Mouse (Mus musculus) limb, embryonic 14.5 days (tissue): ENCODE results near the gene Ipmk. TPM values are rescaled to one million over a fixed set of nuclear protein-coding genes. Genes with fewer than 3 reads are reported as not detected.

Experiments used
- ATAC-seq: fragments of 200-750 bp; cut with Nextera tagmentation; 2 replicates; pipeline ENCODE4 v1.8.0; 2017; ENCODE audit warnings: low read depth, moderate number of reproducible peaks, moderate TSS enrichment; ENCODE audit not compliant: low FRiP score
- DNase-seq: peaks from one replicate; pipeline ENCODE4 v3.0.0-alpha.2; 2015; ENCODE audit warnings: low spot score
- H3K27ac ChIP-seq: fragments of 300-500 bp; sonication (generic); replicated peaks from 2 replicates; pipeline ENCODE4 v1.5.1; 2014; ENCODE audit warnings: low read depth, mild to moderate bottlenecking, low read length, moderate library complexity, mixed read lengths
- H3K27me3 ChIP-seq: fragments of 300-500 bp; sonication (generic); 2 replicates; pipeline ENCODE4 v1.6.1; 2014; ENCODE audit warnings: low read length, mixed read lengths; ENCODE audit not compliant: control insufficient read depth, insufficient read depth
- H3K36me3 ChIP-seq: fragments of 300-500 bp; sonication (generic); 2 replicates; pipeline ENCODE4 v1.6.1; 2014; ENCODE audit warnings: mild to moderate bottlenecking, low read length, moderate library complexity, mixed read lengths; ENCODE audit not compliant: control insufficient read depth, insufficient read depth
- H3K4me1 ChIP-seq: fragments of 300-500 bp; sonication (generic); 2 replicates; pipeline ENCODE4 v1.6.1; 2014; ENCODE audit warnings: antibody characterized with exemption, low read length, mixed read lengths; ENCODE audit not compliant: control insufficient read depth, insufficient read depth
- H3K4me2 ChIP-seq: fragments of 300-500 bp; sonication (generic); replicated peaks from 2 replicates; pipeline ENCODE4 v1.6.1; 2014; ENCODE audit warnings: low read depth, mild to moderate bottlenecking, low read length, moderate library complexity; ENCODE audit not compliant: severe bottlenecking
- H3K4me3 ChIP-seq: fragments of 300-500 bp; sonication (generic); replicated peaks from 2 replicates; pipeline ENCODE4 v1.5.1; 2014; ENCODE audit warnings: low read length
- H3K9ac ChIP-seq: fragments of 300-500 bp; sonication (generic); 2 replicates; pipeline ENCODE4 v1.6.1; 2014; ENCODE audit warnings: mild to moderate bottlenecking, low read depth, low read length, moderate library complexity; ENCODE audit not compliant: severe bottlenecking
- H3K9me3 ChIP-seq: fragments of 300-500 bp; sonication (generic); 2 replicates; pipeline ENCODE4 v1.6.1; 2016; ENCODE audit warnings: low read length; ENCODE audit not compliant: control insufficient read depth
- POLR2A ChIP-seq: fragments of 200-500 bp; IDR thresholded peaks from 2 replicates; pipeline ENCODE4 v1.8.0; 2012; ENCODE audit warnings: inconsistent platforms, mild to moderate bottlenecking, moderate library complexity, borderline replicate concordance; ENCODE audit not compliant: insufficient read depth, insufficient read length; ENCODE audit errors: extremely low read depth
- WGBS: fragments of 180-500 bp; shearing (Covaris S2); extraction: QIAGEN DNeasy Blood & Tissue Kit; methylation state at CpG from one replicate; pipeline ENCODE4 v1.1.7; 2014; 5-methylcytosine and 5-hydroxymethylcytosine counted together
- polyA plus RNA-seq, 2 experiments: library from polyadenylated mRNA; depleted of rRNA in 1 of 2; stranded (reverse) in 1 of 2; unstranded in 1 of 2; fragments of >200 nt; fragmentation: Nextera tagmentation in 1 of 2; extraction: Ambion mirVana in 1 of 2; gene quantifications; 2 replicates each; pipeline versions ENCODE4 v1.2.1 to v1.2.3; 2012 to 2014

Ipmk gene
- polyA plus RNA-seq, 2 experiments, result 8.8 to 11.9 TPM

DNA sequence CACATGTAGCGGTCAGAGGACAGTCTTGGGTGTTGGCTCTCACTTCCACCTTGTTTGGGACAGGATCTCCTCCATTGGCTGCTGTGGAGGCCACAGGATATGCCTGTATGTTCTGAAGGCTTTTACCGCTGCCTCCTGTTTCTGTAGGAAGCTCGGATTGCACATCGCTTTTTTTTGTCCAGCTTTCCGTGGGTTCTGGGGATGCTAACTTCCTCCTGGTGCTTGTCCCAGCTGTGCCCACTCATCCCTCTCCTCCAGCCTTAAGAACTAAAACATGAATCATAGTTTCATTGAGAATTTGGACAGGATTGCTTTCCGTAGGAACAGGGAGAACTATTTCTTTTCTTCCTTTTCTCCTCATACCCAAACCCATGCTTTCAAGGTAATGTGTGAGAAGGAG is 24.3 kb downstream of the Ipmk start:
- no peak overlapping the region for H3K9ac ChIP-seq
- H3K27ac ChIP-seq, result no peak overlapping the region
- no peaks in the 10 kb centered on the region for H3K4me1 ChIP-seq
- H3K9me3 ChIP-seq, result no peaks in the 10 kb centered on the region
- no peak overlapping the region for H3K4me2 ChIP-seq
- no peak for ATAC-seq
- no peaks in the 10 kb centered on the region for H3K27me3 ChIP-seq
- TF ChIP-seq POLR2A, result no peak
- no peak for DNase-seq
- H3K4me3 ChIP-seq, result no peak overlapping the region
- peaks cover 22% of the 10 kb centered on the region for H3K36me3 ChIP-seq
- 78% methylated on average over 6 of the region's 6 CpGs for WGBS

DNA sequence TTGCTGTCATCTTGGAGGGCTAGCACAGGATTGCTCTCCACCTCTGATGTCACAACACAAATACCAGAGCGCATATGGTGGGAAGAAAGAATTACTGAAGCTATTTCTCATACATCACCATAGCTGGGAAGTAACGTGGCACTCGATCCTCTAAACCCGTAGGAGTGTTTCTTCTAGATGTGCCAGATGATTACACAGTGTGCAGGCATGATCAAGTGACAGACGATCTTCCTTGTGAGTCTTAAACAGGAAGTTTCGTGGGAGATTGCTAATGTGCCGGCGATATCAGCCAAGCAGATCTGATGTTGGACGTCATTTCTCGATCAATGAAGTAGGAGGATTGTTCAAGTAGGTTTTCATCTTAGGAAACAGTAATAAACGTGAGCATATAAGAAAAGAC is 26.1 kb downstream of the Ipmk start:
- WGBS, result 93% methylated on average over 11 of the region's 11 CpGs
- ATAC-seq (no peak), DNase-seq (no peak)
- no peak overlapping the region for H3K4me2 ChIP-seq
- H3K9me3 ChIP-seq, result no peaks in the 10 kb centered on the region
- H3K4me1 ChIP-seq, result no peaks in the 10 kb centered on the region
- no peak overlapping the region for H3K4me3 ChIP-seq
- no peak overlapping the region for H3K27ac ChIP-seq
- H3K36me3 ChIP-seq, result peaks cover 23% of the 10 kb centered on the region
- H3K9ac ChIP-seq, result no peak overlapping the region
- no peak for TF ChIP-seq POLR2A
- H3K27me3 ChIP-seq, result no peaks in the 10 kb centered on the region

DNA sequence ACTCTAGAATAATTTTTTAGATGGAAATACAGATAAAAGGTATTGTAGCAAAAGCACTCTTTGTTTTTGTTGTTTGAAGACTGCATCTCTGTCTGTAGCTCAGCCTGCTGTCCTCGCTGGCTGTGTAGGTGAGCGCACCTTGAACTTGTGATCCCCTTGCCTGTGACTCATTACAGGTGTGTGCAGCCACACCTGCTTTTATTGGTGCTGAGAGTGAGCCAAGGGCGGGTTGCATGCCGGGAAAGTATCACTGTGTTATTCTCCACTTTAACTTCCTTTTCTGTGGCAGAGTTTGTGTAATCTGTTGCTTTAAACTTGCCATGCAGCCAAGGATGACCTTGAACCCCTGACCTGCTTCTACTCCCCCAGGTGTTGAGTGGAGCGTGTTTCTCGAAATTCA is 28.5 kb downstream of the Ipmk start:
- Histone ChIP-seq H3K4me3 (no peak overlapping the region), H3K27ac (no peak overlapping the region), H3K9me3 (no peaks in the 10 kb centered on the region), H3K4me1 (no peaks in the 10 kb centered on the region), H3K36me3 (peaks cover 34% of the 10 kb centered on the region), H3K27me3 (no peaks in the 10 kb centered on the region), H3K4me2 (no peak overlapping the region), H3K9ac (no peak overlapping the region)
- ATAC-seq, result no peak
- TF ChIP-seq POLR2A, result no peak
- WGBS, result 88% methylated on average over 6 of the region's 6 CpGs
- no peak for DNase-seq

DNA sequence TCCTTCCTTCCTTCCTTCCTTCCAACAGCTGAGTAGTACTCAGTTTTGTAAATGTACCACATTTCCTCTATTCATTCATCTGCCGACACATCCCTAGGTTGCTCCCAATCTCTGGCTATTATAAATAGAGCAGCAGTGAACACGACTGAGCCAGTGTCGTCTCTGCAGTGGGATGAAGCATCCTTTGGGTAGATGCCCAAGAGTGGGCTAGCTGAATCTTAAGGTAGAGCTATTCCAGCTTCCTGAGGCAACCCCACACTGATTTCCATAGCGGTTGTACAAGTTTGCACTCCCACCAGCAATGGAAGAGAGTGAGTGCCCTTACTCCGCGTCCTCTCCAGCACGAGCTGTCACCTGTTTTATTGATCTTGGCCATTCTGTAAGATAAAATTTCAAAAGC is 32.8 kb downstream of the Ipmk start:
- Histone ChIP-seq H3K27me3 (no peaks in the 10 kb centered on the region), H3K4me3 (no peak overlapping the region), H3K4me1 (no peaks in the 10 kb centered on the region), H3K4me2 (no peak overlapping the region), H3K9ac (no peak overlapping the region), H3K36me3 (peaks cover 31% of the 10 kb centered on the region), H3K27ac (no peak overlapping the region), H3K9me3 (no peaks in the 10 kb centered on the region)
- DNase-seq (no peak), ATAC-seq (no peak)
- WGBS, result 94% methylated on average over 7 of the region's 7 CpGs
- TF ChIP-seq POLR2A, result no peak

DNA sequence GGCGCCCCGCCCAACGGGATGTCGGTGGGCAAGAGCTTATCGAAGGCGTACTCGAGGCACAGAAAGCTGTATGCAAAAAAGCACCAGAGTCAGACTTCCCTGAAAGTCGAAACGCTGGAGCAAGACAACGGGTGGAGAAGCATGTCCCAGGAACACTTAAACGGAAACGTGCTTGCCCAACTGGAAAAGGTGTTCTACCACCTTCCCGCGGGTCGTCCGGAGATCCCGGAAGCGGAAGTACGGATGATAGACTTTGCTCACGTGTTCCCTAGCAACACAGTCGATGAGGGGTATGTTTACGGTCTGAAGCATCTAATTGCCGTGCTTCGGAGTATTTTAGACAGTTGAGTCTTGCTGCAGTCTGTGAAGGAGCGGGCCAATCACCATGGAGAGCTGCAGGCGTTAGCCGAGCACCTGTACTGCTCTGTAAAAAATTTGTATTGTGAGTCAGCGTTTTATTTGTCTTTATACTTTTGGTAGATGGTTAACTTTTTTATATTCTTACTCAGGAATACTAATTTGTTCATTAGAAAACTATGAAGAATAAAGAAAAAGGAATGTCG is 34.0 kb downstream of the Ipmk start:
- no peak for TF ChIP-seq POLR2A
- 82% methylated on average over 29 of the region's 29 CpGs for WGBS
- H3K27me3 ChIP-seq, result no peaks in the 10 kb centered on the region
- H3K27ac ChIP-seq, result no peak overlapping the region
- H3K4me3 ChIP-seq, result no peak overlapping the region
- H3K9me3 ChIP-seq, result no peaks in the 10 kb centered on the region
- H3K36me3 ChIP-seq, result peaks cover 29% of the 10 kb centered on the region
- no peak overlapping the region for H3K4me2 ChIP-seq
- no peaks in the 10 kb centered on the region for H3K4me1 ChIP-seq
- DNase-seq, result no peak
- no peak for ATAC-seq
- H3K9ac ChIP-seq, result no peak overlapping the region

DNA sequence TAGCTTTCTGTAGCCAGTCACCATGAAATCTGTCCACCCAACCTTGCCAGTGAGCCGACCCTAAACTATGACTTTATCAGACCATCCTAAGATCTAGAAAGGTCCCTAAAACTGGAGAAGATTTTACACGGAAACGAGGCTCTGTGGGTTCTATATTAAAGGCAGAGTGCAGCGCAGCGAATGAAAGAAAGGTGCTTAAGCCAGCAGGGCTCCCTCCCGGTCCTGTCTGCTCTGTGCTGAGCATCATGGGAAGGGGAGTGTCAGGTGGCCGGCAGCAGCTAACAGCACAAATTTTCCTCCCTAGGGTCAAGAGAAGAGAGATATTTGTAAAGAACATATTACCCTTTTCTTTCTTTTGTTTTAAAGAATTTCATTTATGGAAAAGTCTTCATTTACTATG is 34.5 kb downstream of the Ipmk start:
- 49% methylated on average over 7 of the region's 7 CpGs for WGBS
- TF ChIP-seq POLR2A, result no peak

More for the DNA sequence above, 34.5 kb downstream of the Ipmk start:
- DNase-seq (no peak), ATAC-seq (no peak)
- H3K27ac ChIP-seq, result no peak overlapping the region
- no peak overlapping the region for H3K4me2 ChIP-seq
- H3K4me1 ChIP-seq, result no peaks in the 10 kb centered on the region
- no peaks in the 10 kb centered on the region for H3K9me3 ChIP-seq
- no peaks in the 10 kb centered on the region for H3K27me3 ChIP-seq
- peaks cover 24% of the 10 kb centered on the region for H3K36me3 ChIP-seq
- H3K9ac ChIP-seq, result no peak overlapping the region
- no peak overlapping the region for H3K4me3 ChIP-seq
